13 mouse cellular contexts compared by ENCODE assay signal in the genomic region with DNA sequence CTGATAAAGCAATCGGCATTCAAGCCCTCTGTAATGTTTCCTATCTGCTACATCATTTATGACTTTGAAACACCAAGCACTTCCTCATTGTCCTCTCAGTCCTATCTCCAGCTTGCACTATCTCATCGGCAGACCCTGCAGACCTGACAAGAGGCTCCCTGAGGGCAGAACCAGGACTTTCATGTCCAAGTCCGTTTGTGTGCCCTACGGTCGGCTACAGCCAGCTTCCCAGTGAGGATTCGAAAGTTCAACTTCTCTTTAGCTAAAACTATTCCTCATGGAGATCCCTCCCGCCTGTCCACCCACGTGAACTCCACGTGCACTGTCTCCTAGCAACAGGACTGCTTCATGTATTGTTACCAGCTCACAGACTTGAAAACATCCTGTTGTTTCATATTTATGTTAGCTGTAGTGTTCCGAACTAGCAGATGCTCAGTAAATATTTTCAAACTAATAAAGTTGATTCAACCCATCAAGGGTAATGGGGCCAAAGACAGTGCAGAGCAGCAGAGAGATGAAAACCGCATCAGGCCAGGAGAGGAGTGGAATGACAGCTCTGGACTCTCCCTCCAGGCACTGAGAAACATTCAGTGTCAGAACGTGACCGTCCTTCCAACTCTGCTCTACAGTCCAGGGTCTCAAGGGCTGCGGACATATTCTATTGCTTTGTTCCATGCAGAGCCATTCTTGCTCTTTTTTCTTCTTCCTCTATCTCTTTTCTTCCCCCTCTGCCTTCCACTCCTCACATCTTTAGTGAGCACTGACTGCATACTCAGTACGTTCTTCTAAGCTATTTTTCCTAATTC. TPM values are rescaled to one million over a fixed set of nuclear protein-coding genes. Genes with fewer than 3 reads are reported as not detected.
A peak's percentile ranks its signal among the peaks of the same experiment; 100 is the strongest.
DNase-seq lines count a peak whose midpoint lies in the region; ATAC-seq and TF ChIP-seq lines count a peak whose summit lies in the region.
"Had no signal": no experiment of that assay in that cellular context is flagged by ENCODE, and none has a peak within 500 bp of the region (broad histone marks: within the 10 kb centered on the region; RNA-seq: fewer than 3 reads in every experiment).

No protein-coding gene starts in this region.

- no peaks in the 10 kb centered on the region for H3K36me3 ChIP-seq in kidney, embryonic 14.5 days (ENCODE audit: control insufficient read depth, insufficient read depth, low read length)
- H3K36me3 ChIP-seq in MEL (ENCODE audit: control insufficient read depth in 1 of 2, insufficient read depth in 2 of 2, low read length in 2 of 2): peaks cover 0 to 34% of the 10 kb centered on the region in 2 experiments; a peak in 2 of 4 replicates
- H3K36me3 ChIP-seq: limb, embryonic 15.5 days had no signal

- TF ChIP-seq RAD21 in MEL (IDR thresholded peaks at IDR 0.05; ENCODE audit: low read depth, low read length): no peak

- no peak for ATAC-seq in kidney, embryonic 14.5 days (ENCODE audit: low FRiP score, low TSS enrichment)
- ATAC-seq in granulocyte monocyte progenitor cell, adult 5-6 weeks (replicated peaks; ENCODE audit: poor library complexity, severe bottlenecking): peak; percentile 70
- no peak for ATAC-seq in CD4-positive, CD25-positive, alpha-beta regulatory T cell, adult 4 months

- WGBS in kidney, embryonic 14.5 days: 68% methylated on average over 15 of the region's 15 CpGs

- peak; percentile 86 to 89 for TF ChIP-seq EP300 in MEL (IDR thresholded peaks at IDR 0.05; ENCODE audit: low read depth in 1 of 2, low read length in 2 of 2)

- 0 out of 4 replicates have a peak, but pooled peaks of 1 of the 2 experiments have one; percentile 25 for TF ChIP-seq POLR2A in MEL (IDR thresholded peaks at IDR 0.05; ENCODE audit: control insufficient read depth in 1 of 2, insufficient read depth in 1 of 2, low read depth in 1 of 2, low read length in 2 of 2, poor library complexity in 1 of 2)

- DNase-seq in kidney, adult 11 months: peak; percentile 38
- DNase-seq in MEL (ENCODE audit: low read depth, low spot score): peak; percentile 75
- peak; percentile 26 to 43 for DNase-seq in kidney, postnatal 4 days
- DNase-seq in gastrocnemius, postnatal 4 days (ENCODE audit: low spot score in 2 of 2): no peak
- no peak for DNase-seq in lung, postnatal 36 days
- DNase-seq: cerebellum, adult 8-10 months; gastrocnemius, postnatal 36 days; midbrain, embryonic 14.5 days; spleen, adult 18-20 months had no signal

- H3K4me3 ChIP-seq in kidney, embryonic 14.5 days (ENCODE audit: low read length): no peak overlapping the region
- H3K4me3 ChIP-seq in MEL (ENCODE audit: control insufficient read depth in 1 of 2, insufficient read depth in 1 of 2, low read depth in 2 of 2, low read length in 2 of 2): peak overlapping the region in 1 of 2 experiments; percentile 32; a peak in 2 of 4 replicates
- H3K4me3 ChIP-seq: limb, embryonic 15.5 days had no signal

- H3K9ac ChIP-seq in kidney, embryonic 14.5 days (ENCODE audit: low read depth, low read length): no peak overlapping the region
- H3K9ac ChIP-seq in MEL (ENCODE audit: control insufficient read depth, low read depth, low read length, poor library complexity, severe bottlenecking): peak overlapping the region; percentile 52
- H3K9ac ChIP-seq: limb, embryonic 15.5 days had no signal

- no peak overlapping the region for H3K4me2 ChIP-seq in kidney, embryonic 14.5 days (replicated peaks; ENCODE audit: low read depth, low read length)
- H3K4me2 ChIP-seq: limb, embryonic 15.5 days had no signal

- no peaks in the 10 kb centered on the region for H3K9me3 ChIP-seq in kidney, embryonic 14.5 days (ENCODE audit: control insufficient read depth, low read length)
- no peaks in the 10 kb centered on the region for H3K9me3 ChIP-seq in MEL (replicated peaks; ENCODE audit: insufficient read depth, low read length)
- H3K9me3 ChIP-seq: limb, embryonic 15.5 days had no signal

- H3K27ac ChIP-seq in kidney, embryonic 14.5 days (ENCODE audit: low read depth, low read length): no peak overlapping the region
- peak overlapping the region; percentile 79 for H3K27ac ChIP-seq in MEL (ENCODE audit: control insufficient read depth, low read depth, low read length)
- H3K27ac ChIP-seq: limb, embryonic 15.5 days had no signal

- no peak for TF ChIP-seq CTCF in MEL (IDR thresholded peaks at IDR 0.05 in 2 of 3, conservative IDR thresholded peaks at IDR 0.05 in 1 of 3; ENCODE audit: control insufficient read depth in 1 of 3, insufficient read depth in 1 of 3, low read depth in 2 of 3, low read length in 3 of 3, poor library complexity in 1 of 3, severe bottlenecking in 1 of 3)

- H3K79me2 ChIP-seq in MEL (ENCODE audit: control insufficient read depth, insufficient read depth, low read length, poor library complexity): no peaks in the 10 kb centered on the region

- no peaks in the 10 kb centered on the region for H3K27me3 ChIP-seq in kidney, embryonic 14.5 days (ENCODE audit: control insufficient read depth, insufficient read depth, low read length)
- H3K27me3 ChIP-seq in MEL (ENCODE audit: control insufficient read depth in 1 of 2, insufficient read depth in 2 of 2, low read length in 2 of 2): no peaks in the 10 kb centered on the region
- H3K27me3 ChIP-seq: limb, embryonic 15.5 days had no signal

- H3K4me1 ChIP-seq in kidney, embryonic 14.5 days (ENCODE audit: control insufficient read depth, insufficient read depth, low read length): no peaks in the 10 kb centered on the region
- peaks cover 20 to 43% of the 10 kb centered on the region in 2 experiments for H3K4me1 ChIP-seq in MEL (ENCODE audit: control insufficient read depth in 1 of 2, insufficient read depth in 2 of 2, low read length in 2 of 2)
- H3K4me1 ChIP-seq: limb, embryonic 15.5 days had no signal

TF ChIP-seq in MEL, 35 proteins besides CTCF, POLR2A, EP300 and RAD21:
- TF ChIP-seq ZC3H11A (IDR thresholded peaks at IDR 0.05; ENCODE audit: low read depth, low read length) (no peak), ELF1 (IDR thresholded peaks at IDR 0.05; ENCODE audit: low read depth, low read length) (peak; percentile 75), SIN3A (IDR thresholded peaks at IDR 0.05; ENCODE audit: low read length) (peak; percentile 68), JUND (IDR thresholded peaks at IDR 0.05; ENCODE audit: low read depth, low read length) (no peak), USF1 (IDR thresholded peaks at IDR 0.05; ENCODE audit: low read depth, low read length) (peak; percentile 69), TBP (IDR thresholded peaks at IDR 0.05; ENCODE audit: low read depth, low read length) (no peak), BHLHE40 (IDR thresholded peaks at IDR 0.05; ENCODE audit: borderline replicate concordance, low read depth, low read length) (no peak; the same call in none of the 2 replicates), MYC (IDR thresholded peaks at IDR 0.05; ENCODE audit: low read depth, low read length) (peak; percentile 92), UBTF (IDR thresholded peaks at IDR 0.05; ENCODE audit: borderline replicate concordance, insufficient read depth, low read depth, low read length) (no peak), POLR2AphosphoS5 (IDR thresholded peaks at IDR 0.05; ENCODE audit: borderline replicate concordance, low read depth, low read length) (no peak), RCOR1 (IDR thresholded peaks at IDR 0.05; ENCODE audit: low read depth, low read length) (peak; percentile 61; the same call in 1 of the 2 replicates), USF2 (IDR thresholded peaks at IDR 0.05; ENCODE audit: borderline replicate concordance in 1 of 2, insufficient read depth in 1 of 2, low read depth in 1 of 2, low read length in 2 of 2) (no peak; a peak in 1 of 4 replicates), GATA1 (IDR thresholded peaks at IDR 0.05; ENCODE audit: low read depth, low read length) (peak; percentile 91), POLR2AphosphoS2 (IDR thresholded peaks at IDR 0.05; ENCODE audit: low read length) (no peak), MAX (IDR thresholded peaks at IDR 0.05; ENCODE audit: low read length) (peak; percentile 94), GABPA (IDR thresholded peaks at IDR 0.05; ENCODE audit: low read depth, low read length) (no peak), E2F4 (IDR thresholded peaks at IDR 0.05; ENCODE audit: borderline replicate concordance, low read depth, low read length) (no peak), ZNF384 (IDR thresholded peaks at IDR 0.05; ENCODE audit: low read depth, low read length) (no peak), NELFE (IDR thresholded peaks at IDR 0.05; ENCODE audit: low read depth, low read length) (0 out of 2 replicates have a peak, but pooled peaks have one; percentile 16), CHD2 (IDR thresholded peaks at IDR 0.05; ENCODE audit: low read length) (no peak), ETS1 (IDR thresholded peaks at IDR 0.05; ENCODE audit: low read depth, low read length) (peak; percentile 81), MXI1 (IDR thresholded peaks at IDR 0.05; ENCODE audit: low read depth, low read length) (peak; percentile 91), TCF12 (IDR thresholded peaks at IDR 0.05; ENCODE audit: low read depth, low read length) (peak; percentile 82), ZMIZ1 (IDR thresholded peaks at IDR 0.05; ENCODE audit: low read depth, low read length) (no peak), MAZ (IDR thresholded peaks at IDR 0.05; ENCODE audit: low read depth, low read length) (no peak), TAL1 (IDR thresholded peaks at IDR 0.05; ENCODE audit: low read length) (peak; percentile 39)

RNA-seq across cellular contexts. Expression of a gene that starts 44.1 kb away (rescaled TPM):
- 3.4 and 5.6 TPM in 2 replicates for polyA plus RNA-seq in kidney, embryonic 14.5 days (2014; fragmentation: Nextera tagmentation; extraction: Ambion mirVana)
- total RNA-seq in MEL (2012; rRNA removed): 8.4 and 10.8 TPM in 2 replicates
- 1 to 10 TPM in 1 of 2 experiments, not detected in 1; 9.0 TPM for polyA plus RNA-seq in MEL (2012; ENCODE audit: insufficient read depth in 1 of 2, insufficient read length in 2 of 2, low read depth in 1 of 2, low replicate concordance in 2 of 2, missing spikeins in 1 of 2)
- total RNA-seq in granulocyte monocyte progenitor cell, adult 5-6 weeks (2014; fragmentation: Nextera tagmentation): 0.49 and 2.6 TPM in 2 replicates
- 2.2 and 3.8 TPM in 2 replicates for total RNA-seq in granulocyte monocyte progenitor cell, adult 5-6 weeks (2017)
- 10 to 100 TPM; 13.1 to 17.0 TPM for total RNA-seq in gastrocnemius, postnatal 4 days (2021)
- polyA plus RNA-seq in CD4-positive, CD25-positive, alpha-beta regulatory T cell, adult 4 months (2017; shearing (Covaris generic)): 1 to 10 TPM; 2.8 to 4.6 TPM

Comparison
In these comparisons a context has a peak if more than half of its experiments do, and no peak if none do; other contexts are left out.
1. DNase-seq: peak in kidney, adult 11 months (single experiment), MEL (single experiment) and kidney, postnatal 4 days (2 of 2); none in gastrocnemius, postnatal 4 days (0 of 2) and lung, postnatal 36 days (single experiment).